Mouse (Mus musculus) kidney, embryonic 14.5 days (tissue): Measurements from ENCODE around the gene Prph. TPM values are rescaled to one million over a fixed set of nuclear protein-coding genes. Genes with fewer than 3 reads are reported as not detected.
"Not testable (repeated sequence)": the region's sequence is repeated elsewhere in the genome, so short reads cannot be mapped to it uniquely, and the experiment has no call there.

Experiments
- ATAC-seq: fragments of 200-750 bp; cut with Nextera tagmentation; 2 replicates; pipeline ENCODE4 v1.8.0; 2017; ENCODE audit warnings: moderate number of reproducible peaks, mild to moderate bottlenecking, moderate TSS enrichment, moderate library complexity; ENCODE audit not compliant: low FRiP score, low TSS enrichment
- H3K27ac ChIP-seq: fragments of 300-500 bp; sonication (generic); 2 replicates; pipeline ENCODE4 v1.5.1; 2014; ENCODE audit warnings: low read depth, mild to moderate bottlenecking, low read length, moderate library complexity, mixed read lengths
- H3K27me3 ChIP-seq: fragments of 300-500 bp; sonication (generic); 2 replicates; pipeline ENCODE4 v1.6.1; 2014; ENCODE audit warnings: mild to moderate bottlenecking, low read length; ENCODE audit not compliant: control insufficient read depth, insufficient read depth
- H3K36me3 ChIP-seq: fragments of 300-500 bp; sonication (generic); 2 replicates; pipeline ENCODE4 v1.6.1; 2014; ENCODE audit warnings: low read length, mixed read lengths; ENCODE audit not compliant: control insufficient read depth, insufficient read depth
- H3K4me1 ChIP-seq: fragments of 300-500 bp; sonication (generic); 2 replicates; pipeline ENCODE4 v1.6.1; 2014; ENCODE audit warnings: low read length, mixed read lengths; ENCODE audit not compliant: control insufficient read depth, insufficient read depth
- H3K4me2 ChIP-seq: fragments of 300-500 bp; sonication (generic); replicated peaks from 2 replicates; pipeline ENCODE4 v1.6.1; 2014; ENCODE audit warnings: low read depth, mild to moderate bottlenecking, low read length
- H3K4me3 ChIP-seq: fragments of 300-500 bp; sonication (generic); 2 replicates; pipeline ENCODE4 v1.5.1; 2014; ENCODE audit warnings: mild to moderate bottlenecking, low read length
- H3K9ac ChIP-seq: fragments of 300-500 bp; sonication (generic); 2 replicates; pipeline ENCODE4 v1.6.1; 2014; ENCODE audit warnings: low read depth, mild to moderate bottlenecking, low read length, moderate library complexity
- H3K9me3 ChIP-seq: fragments of 300-500 bp; sonication (generic); 2 replicates; pipeline ENCODE4 v1.6.1; 2016; ENCODE audit warnings: low read length; ENCODE audit not compliant: control insufficient read depth
- WGBS: fragments of 180-500 bp; shearing (Covaris S2); extraction: QIAGEN DNeasy Blood & Tissue Kit; methylation state at CpG from one replicate; pipeline ENCODE4 v1.1.7; 2014; 5-methylcytosine and 5-hydroxymethylcytosine counted together
- polyA plus RNA-seq: library from polyadenylated mRNA; unstranded; fragments of >200 nt; fragmentation: Nextera tagmentation; extraction: Ambion mirVana; gene quantifications from 2 replicates; pipeline ENCODE4 v1.2.1, GENCODE M21; 2014

Prph gene
- polyA plus RNA-seq, 1 experiment from 2014 or later = 0.31 TPM

DNA sequence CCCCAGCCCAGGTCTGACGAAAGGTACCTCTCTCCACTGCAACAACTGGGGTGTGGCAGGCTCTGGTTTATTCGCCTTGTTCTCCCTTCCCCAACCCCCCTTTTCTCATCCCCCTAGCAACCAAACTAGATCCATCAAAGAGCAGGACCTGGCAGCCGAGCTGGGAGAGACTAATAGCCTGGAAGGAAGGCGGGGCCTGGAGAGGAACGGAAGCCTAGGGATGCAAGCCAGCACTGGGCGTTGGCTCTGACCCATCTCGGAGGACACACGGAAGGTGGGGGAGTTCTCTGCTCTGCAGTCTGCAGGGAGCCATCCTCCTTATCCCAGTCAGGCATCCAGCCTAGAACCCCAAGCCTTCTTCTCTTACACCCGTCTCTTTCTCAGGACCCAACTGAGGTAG is 1.6 kb upstream of the Prph start:
- Histone ChIP-seq H3K9ac (no peak overlapping the region), H3K4me3 (no peak overlapping the region), H3K36me3 (no peaks in the 10 kb centered on the region), H3K27me3 (peaks cover 52% of the 10 kb centered on the region), H3K4me1 (peaks cover 17% of the 10 kb centered on the region), H3K27ac (no peak overlapping the region), H3K9me3 (no peaks in the 10 kb centered on the region), H3K4me2 (no peak overlapping the region)
- ATAC-seq = no peak
- WGBS = 4% methylated on average over 9 of the region's 9 CpGs

GRCm38 (mm10) chr15:99055511-99055961 is 562 bp downstream of the Prph start:
- under 1% methylated on average over 34 of the region's 37 CpGs for WGBS
- ATAC-seq = peak; percentile 45
- H3K9ac ChIP-seq = peak overlapping the region; percentile 37; the same call in 1 of the 2 replicates
- peaks cover 17% of the 10 kb centered on the region for H3K4me1 ChIP-seq
- H3K36me3 ChIP-seq = no peaks in the 10 kb centered on the region
- H3K27me3 ChIP-seq = peaks cover 62% of the 10 kb centered on the region
- H3K4me2 ChIP-seq = peak overlapping the region; percentile 59
- no peak overlapping the region for H3K27ac ChIP-seq
- H3K4me3 ChIP-seq = peak overlapping the region; percentile 35
- no peaks in the 10 kb centered on the region for H3K9me3 ChIP-seq

DNA sequence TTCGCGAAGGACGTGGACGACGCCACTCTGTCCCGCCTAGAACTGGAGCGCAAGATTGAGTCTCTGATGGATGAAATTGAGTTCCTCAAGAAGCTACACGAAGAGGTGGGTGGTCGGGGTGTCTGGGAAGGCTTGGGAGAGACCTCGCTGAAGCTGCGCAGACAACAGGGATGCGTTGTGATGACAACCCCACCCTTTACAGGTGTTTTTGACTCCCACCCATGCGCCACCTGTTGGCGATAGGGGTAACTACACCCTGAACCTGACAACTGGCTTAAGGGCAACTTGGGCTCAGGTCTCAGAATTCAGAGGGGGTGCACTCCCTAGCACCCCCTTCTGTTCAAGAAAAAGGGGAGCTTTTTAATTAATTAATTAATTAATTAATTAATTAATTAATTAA is 1.4 kb downstream of the Prph start:
- WGBS = 5% methylated on average over 14 of the region's 14 CpGs
- Histone ChIP-seq H3K27me3 (peaks cover 65% of the 10 kb centered on the region), H3K4me1 (peaks cover 17% of the 10 kb centered on the region), H3K9me3 (no peaks in the 10 kb centered on the region), H3K4me3 (no peak overlapping the region; the same call in 1 of the 2 replicates), H3K36me3 (no peaks in the 10 kb centered on the region), H3K4me2 (no peak overlapping the region), H3K9ac (no peak overlapping the region), H3K27ac (no peak overlapping the region)
- no peak for ATAC-seq

DNA sequence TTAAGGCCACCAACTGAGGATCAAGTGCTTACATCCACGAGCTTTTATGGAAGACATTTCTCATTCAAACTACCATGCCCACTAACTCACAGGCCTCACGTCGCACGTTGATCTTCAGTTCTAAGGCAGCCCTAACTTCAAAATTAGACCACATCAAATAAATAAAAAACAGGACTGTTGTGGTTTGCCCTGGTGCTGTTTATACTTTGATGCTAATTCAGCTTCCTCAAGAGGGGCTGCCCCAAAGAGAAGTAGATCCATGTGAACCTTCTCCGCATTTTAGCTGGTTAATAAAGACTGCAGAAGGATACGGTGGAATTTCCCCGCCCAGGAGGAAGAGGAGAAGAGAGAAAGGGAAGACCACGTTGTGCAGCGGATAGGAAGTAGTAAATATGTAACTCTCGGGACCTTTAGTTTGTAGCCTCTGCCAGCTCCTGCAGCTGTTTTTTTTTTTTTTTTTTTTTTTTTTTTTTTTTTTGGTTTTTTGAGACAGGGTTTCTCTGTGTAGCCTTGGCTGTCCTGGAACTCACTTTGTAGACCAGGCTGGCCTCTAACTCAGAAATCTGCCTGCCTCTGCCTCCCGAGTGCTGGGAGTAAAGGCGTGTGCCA is 10.7 kb downstream of the Prph start:
- H3K4me1 ChIP-seq = no peaks in the 10 kb centered on the region
- no peak overlapping the region for H3K4me2 ChIP-seq
- 81% methylated on average over 12 of the region's 12 CpGs for WGBS
- H3K9me3 ChIP-seq = no peaks in the 10 kb centered on the region
- H3K36me3 ChIP-seq = no peaks in the 10 kb centered on the region
- ATAC-seq = no peak
- peaks cover 7% of the 10 kb centered on the region; the same call in 1 of the 2 replicates for H3K27me3 ChIP-seq
- no peak overlapping the region for H3K27ac ChIP-seq
- no peak overlapping the region for H3K9ac ChIP-seq
- no peak overlapping the region for H3K4me3 ChIP-seq

DNA sequence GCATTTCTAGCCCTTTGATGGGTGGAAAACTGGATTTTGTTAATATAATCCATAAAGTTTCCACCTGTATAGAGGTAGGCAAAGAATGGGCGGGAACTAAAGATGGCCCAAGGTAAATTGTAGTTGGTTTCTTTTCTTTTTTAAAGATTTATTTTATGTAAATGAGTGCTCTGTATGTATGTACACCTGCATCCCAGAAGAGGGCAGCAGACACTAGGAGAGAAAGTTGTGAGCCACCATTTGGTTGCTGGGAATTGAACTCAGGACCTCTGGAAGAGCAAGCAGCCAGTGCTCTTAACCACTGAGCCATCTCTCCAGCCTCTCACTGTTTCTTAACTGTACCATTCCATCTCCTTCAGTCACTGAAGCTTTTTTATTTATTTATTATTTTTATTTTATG is 17.0 kb downstream of the Prph start:
- Histone ChIP-seq H3K27ac (no peak overlapping the region), H3K27me3 (no peaks in the 10 kb centered on the region), H3K4me1 (peaks cover 15% of the 10 kb centered on the region), H3K4me3 (no peak overlapping the region), H3K9ac (no peak overlapping the region), H3K36me3 (peaks cover 3% of the 10 kb centered on the region), H3K4me2 (no peak overlapping the region), H3K9me3 (no peaks in the 10 kb centered on the region)
- ATAC-seq = no peak
- WGBS = 90% methylated on average over 1 of the region's 1 CpGs

DNA sequence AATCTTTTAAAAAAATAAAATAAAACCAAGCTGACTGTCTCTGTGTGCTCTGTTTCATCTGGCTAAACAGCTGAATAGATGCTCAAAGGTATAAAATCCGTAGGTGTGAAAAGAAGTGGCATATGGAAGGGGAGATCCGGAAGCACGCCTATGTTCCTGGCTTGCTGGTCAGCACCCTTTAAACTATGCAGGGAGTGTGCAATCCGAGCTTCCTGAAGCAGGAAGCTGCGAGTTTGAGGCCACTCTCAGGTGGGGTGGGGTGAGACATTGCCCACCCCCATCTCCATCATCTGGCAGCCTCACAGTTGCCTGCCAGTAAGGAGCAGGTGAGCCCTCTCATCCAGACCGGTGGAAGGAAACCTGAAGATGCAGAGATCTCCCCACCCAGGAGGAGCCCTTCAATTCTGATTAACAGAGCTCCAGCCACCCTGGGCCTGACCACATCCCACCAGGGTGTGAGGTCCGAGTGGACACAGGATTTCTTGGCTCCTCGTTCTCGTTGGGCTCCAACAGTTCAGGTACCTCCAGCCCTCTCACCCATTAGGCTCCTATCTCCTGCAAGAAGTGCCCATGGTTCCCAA is 19.1 kb downstream of the Prph start, which contains the start of gene Troap:
Gene Troap, plus strand, starts transcription at position 557 of the 581 bp plus-strand sequence.
- Histone ChIP-seq H3K27me3 (no peaks in the 10 kb centered on the region), H3K9ac (peak within 1 kb of the TSS; percentile 74), H3K4me2 (peak within 1 kb of the TSS; percentile 79), H3K27ac (peak within 1 kb of the TSS; percentile 98), H3K4me3 (peak within 1 kb of the TSS; percentile 64), H3K36me3 (peaks cover 20% of the 10 kb centered on the region), H3K9me3 (no peaks in the 10 kb centered on the region), H3K4me1 (peaks cover 15% of the 10 kb centered on the region)
- peak; percentile 40 for ATAC-seq
- WGBS = 18% methylated on average over 9 of the region's 9 CpGs

DNA sequence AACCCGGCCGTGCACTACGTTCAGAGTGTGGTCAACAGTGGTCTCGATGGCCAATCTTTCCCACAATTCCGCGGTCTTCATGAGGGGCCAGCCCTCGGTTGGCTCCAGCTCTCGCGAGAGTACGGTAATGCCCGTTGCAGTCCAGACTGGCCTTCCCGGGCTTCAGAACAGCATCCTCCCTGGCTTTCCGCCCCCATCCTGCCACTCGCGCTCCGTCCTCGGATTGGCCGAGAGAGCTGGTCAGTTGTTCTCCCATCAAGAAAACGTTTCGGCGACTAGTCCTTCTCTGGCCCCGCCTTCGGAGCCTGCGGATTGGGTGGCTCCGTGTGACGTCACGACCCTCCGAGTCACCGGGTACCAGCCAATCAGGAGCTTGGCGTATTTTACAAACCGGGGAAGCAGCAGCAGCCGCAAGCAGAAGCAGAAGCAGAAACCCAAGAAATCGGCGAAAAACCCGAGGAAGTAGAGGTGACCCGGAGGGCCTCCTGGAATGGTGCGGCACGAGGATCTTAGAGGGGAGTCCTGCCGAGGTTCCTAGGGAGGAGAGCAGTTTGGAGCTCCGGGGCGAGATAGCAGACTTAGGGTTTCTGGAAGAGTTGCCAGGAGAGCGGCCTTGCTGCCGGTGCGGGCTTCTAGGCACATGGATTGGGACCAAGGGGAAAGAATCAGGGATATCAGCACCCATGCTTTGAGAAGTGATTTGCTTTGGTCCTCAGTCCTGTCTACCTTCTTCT is 19.8 kb downstream of the Prph start:
- H3K36me3 ChIP-seq = peaks cover 20% of the 10 kb centered on the region
- peak; percentile 98 for ATAC-seq
- WGBS = under 1% methylated on average over 44 of the region's 44 CpGs
- no peaks in the 10 kb centered on the region for H3K27me3 ChIP-seq
- no peaks in the 10 kb centered on the region for H3K9me3 ChIP-seq
- peak overlapping the region; percentile 74 for H3K9ac ChIP-seq
- H3K4me1 ChIP-seq = peaks cover 15% of the 10 kb centered on the region
- H3K4me3 ChIP-seq = peak overlapping the region; percentile 64
- H3K4me2 ChIP-seq = peak overlapping the region; percentile 79
- H3K27ac ChIP-seq = peak overlapping the region; percentile 98

DNA sequence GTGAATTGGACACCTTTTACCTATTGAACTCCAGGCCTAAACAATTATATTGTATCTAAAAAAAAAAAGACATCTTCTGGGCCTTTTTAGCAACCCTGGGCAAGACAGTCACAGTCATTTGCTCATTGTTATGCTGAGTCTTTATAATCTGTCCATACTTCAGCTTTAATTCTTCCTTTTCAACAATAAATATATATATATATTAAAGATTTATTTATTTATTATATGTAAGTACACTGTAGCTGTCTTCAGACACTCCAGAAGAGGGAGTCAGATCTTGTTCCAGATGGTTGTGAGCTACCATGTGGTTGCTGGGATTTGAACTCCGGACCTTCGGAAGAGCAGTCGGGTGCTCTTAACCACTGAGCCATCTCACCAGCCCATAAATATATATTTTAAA is 21.0 kb downstream of the Prph start:
- WGBS = 99% methylated on average over 3 of the region's 3 CpGs
- not testable (repeated sequence) for H3K27ac ChIP-seq, H3K4me3 ChIP-seq, H3K27me3 ChIP-seq, H3K9me3 ChIP-seq, H3K9ac ChIP-seq, ATAC-seq
- Histone ChIP-seq H3K4me1 (peaks cover 15% of the 10 kb centered on the region), H3K4me2 (peak overlapping the region; percentile 79), H3K36me3 (peaks cover 30% of the 10 kb centered on the region)
